Mouse (Mus musculus) brain, embryonic 14.5 days (tissue): ENCODE measurements around the gene Lama1.

Source experiments
- CTCF ChIP-seq: fragments of 200-500 bp; IDR thresholded peaks from 2 replicates; pipeline ENCODE4 v1.5.1; 2012; ENCODE audit warnings: inconsistent platforms, mild to moderate bottlenecking, moderate library complexity, borderline replicate concordance; ENCODE audit not compliant: insufficient read depth, insufficient read length; ENCODE audit errors: extremely low read depth
- POLR2A ChIP-seq: fragments of 200-500 bp; IDR thresholded peaks from 2 replicates; pipeline ENCODE4 v1.6.1; 2012; ENCODE audit warnings: mild to moderate bottlenecking, inconsistent platforms, borderline replicate concordance; ENCODE audit not compliant: poor library complexity, insufficient read depth, insufficient read length, severe bottlenecking; ENCODE audit errors: extremely low read depth

- no peak for TF ChIP-seq POLR2A
- no peak for TF ChIP-seq CTCF
Measured at GRCm38 (mm10) chr17:67726601-67727000, 29.5 kb downstream of the Lama1 start.
